Mouse (Mus musculus): ENCODE data around the gene Mr1.
"Not testable (repeated sequence)": the region's sequence is repeated elsewhere in the genome, so short reads cannot be mapped to it uniquely, and the experiment has no call there.

Mr1 gene

GRCm38 (mm10) chr1:155146572-155146980 is at the start of gene Mr1:
Gene Mr1 (minus strand): TSS chr1:155146814.
- DNase-seq (ENCODE audit: extremely low read depth, insufficient read length, low spot score) = peak; percentile 59

- no peak for DNase-seq (ENCODE audit: extremely low read depth, insufficient read length, low spot score)
Observed at GRCm38 (mm10) chr1:155192805-155193368, 46.3 kb upstream of the Mr1 start.

- no peak for DNase-seq (ENCODE audit: extremely low read depth, insufficient read length, low spot score)
Observed at GRCm38 (mm10) chr1:155191671-155192070, 45.1 kb upstream of the Mr1 start.

- DNase-seq (ENCODE audit: extremely low read depth, insufficient read length, low spot score) = no peak
Observed at GRCm38 (mm10) chr1:155191219-155191618, 44.6 kb upstream of the Mr1 start.

- DNase-seq (ENCODE audit: extremely low read depth, insufficient read length, low spot score) = no peak
Observed at GRCm38 (mm10) chr1:155188656-155189055, 42.0 kb upstream of the Mr1 start.

- no peak for DNase-seq (ENCODE audit: extremely low read depth, insufficient read length, low spot score)
Observed at GRCm38 (mm10) chr1:155184191-155184590, 37.6 kb upstream of the Mr1 start.

- no peak for DNase-seq (ENCODE audit: extremely low read depth, insufficient read length, low spot score)
Observed at GRCm38 (mm10) chr1:155178192-155178924, 31.7 kb upstream of the Mr1 start.

GRCm38 (mm10) chr1:155174424-155174823 is 27.8 kb upstream of the Mr1 start:
- DNase-seq (ENCODE audit: extremely low read depth, insufficient read length, low spot score) = no peak

- DNase-seq (ENCODE audit: extremely low read depth, insufficient read length, low spot score) = not testable (repeated sequence)
Observed at GRCm38 (mm10) chr1:155173644-155174016, 27.0 kb upstream of the Mr1 start.

GRCm38 (mm10) chr1:155172895-155173643 is 26.5 kb upstream of the Mr1 start:
- DNase-seq (ENCODE audit: extremely low read depth, insufficient read length, low spot score) = no peak

GRCm38 (mm10) chr1:155169935-155170334 is 23.3 kb upstream of the Mr1 start:
- no peak for DNase-seq (ENCODE audit: extremely low read depth, insufficient read length, low spot score)

GRCm38 (mm10) chr1:155167453-155167852 is 20.8 kb upstream of the Mr1 start:
- no peak for DNase-seq (ENCODE audit: extremely low read depth, insufficient read length, low spot score)

- peak; percentile 60 for DNase-seq (ENCODE audit: extremely low read depth, insufficient read length, low spot score)
Observed at GRCm38 (mm10) chr1:155158970-155159484, 12.4 kb upstream of the Mr1 start.

- DNase-seq (ENCODE audit: extremely low read depth, insufficient read length, low spot score) = peak; percentile 99
Observed at GRCm38 (mm10) chr1:155158141-155158969, 11.7 kb upstream of the Mr1 start, which contains the start of gene Stx6. Gene Stx6 (plus strand): TSS chr1:155158715.

GRCm38 (mm10) chr1:155153906-155154305 is 7.3 kb upstream of the Mr1 start:
- no peak for DNase-seq (ENCODE audit: extremely low read depth, insufficient read length, low spot score)

- no peak for DNase-seq (ENCODE audit: extremely low read depth, insufficient read length, low spot score)
Observed at GRCm38 (mm10) chr1:155150821-155151220, 4.2 kb upstream of the Mr1 start.

- DNase-seq (ENCODE audit: extremely low read depth, insufficient read length, low spot score) = no peak
Observed at GRCm38 (mm10) chr1:155149403-155149802, 2.8 kb upstream of the Mr1 start.

GRCm38 (mm10) chr1:155147228-155147627 is 614 bp upstream of the Mr1 start:
- DNase-seq (ENCODE audit: extremely low read depth, insufficient read length, low spot score) = no peak

- DNase-seq (ENCODE audit: extremely low read depth, insufficient read length, low spot score) = peak; percentile 20
Observed at GRCm38 (mm10) chr1:155145620-155146019, 994 bp downstream of the Mr1 start.

- peak; percentile 34 for DNase-seq (ENCODE audit: extremely low read depth, insufficient read length, low spot score)
Observed at GRCm38 (mm10) chr1:155140076-155140475, 6.5 kb downstream of the Mr1 start.

GRCm38 (mm10) chr1:155138795-155139194 is 7.8 kb downstream of the Mr1 start:
- DNase-seq (ENCODE audit: extremely low read depth, insufficient read length, low spot score) = peak; percentile 72
